Mouse (Mus musculus) MEL (cell line): ENCODE data around the gene Atxn2. TPM values are rescaled to one million over a fixed set of nuclear protein-coding genes. Genes with fewer than 3 reads are reported as not detected.

ENCODE experiments used
- DNase-seq: peaks from one replicate; pipeline ENCODE4 v3.0.0; 2011; ENCODE audit warnings: low read depth, low spot score
- H3K27ac ChIP-seq: 2 replicates; pipeline ENCODE4 v1.5.1; 2012; ENCODE audit warnings: low read depth, mild to moderate bottlenecking, control low read depth, low read length, moderate library complexity; ENCODE audit not compliant: control insufficient read depth
- H3K27me3 ChIP-seq, 2 experiments: fragments of 150-350 bp in 1 of 2; sonication (generic) in 1 of 2; 2 replicates each; pipeline ENCODE4 v1.6.1; 2012; ENCODE audit warnings: low read length in 2 of 2, mild to moderate bottlenecking in 2 of 2, improper control_type of control experiment in 1 of 2, moderate library complexity in 1 of 2; ENCODE audit not compliant: insufficient read depth in 2 of 2, control insufficient read depth in 1 of 2
- H3K36me3 ChIP-seq, 2 experiments: 2 replicates each; pipeline ENCODE4 v1.6.1; 2012 to 2014; ENCODE audit warnings: low read length in 2 of 2, improper control_type of control experiment in 1 of 2, inconsistent platforms in 1 of 2, mild to moderate bottlenecking in 1 of 2; ENCODE audit not compliant: insufficient read depth in 2 of 2, control insufficient read depth in 1 of 2
- H3K4me1 ChIP-seq, 2 experiments: fragments of 150-350 bp in 1 of 2; sonication (generic) in 1 of 2; 2 replicates each; pipeline ENCODE4 v1.6.1; 2012; ENCODE audit warnings: low read length in 2 of 2, improper control_type of control experiment in 1 of 2, mild to moderate bottlenecking in 1 of 2; ENCODE audit not compliant: insufficient read depth in 2 of 2, control insufficient read depth in 1 of 2
- H3K4me3 ChIP-seq, 2 experiments: fragments of 150-350 bp in 1 of 2; sonication (generic) in 1 of 2; 2 replicates each; pipeline ENCODE4 v1.5.1; 2012; ENCODE audit warnings: low read depth in 2 of 2, low read length in 2 of 2, mild to moderate bottlenecking in 2 of 2, moderate library complexity in 2 of 2, control low read depth in 1 of 2, improper control_type of control experiment in 1 of 2; ENCODE audit not compliant: control insufficient read depth in 1 of 2, insufficient read depth in 1 of 2
- H3K79me2 ChIP-seq: 2 replicates; pipeline ENCODE4 v1.6.1; 2012; ENCODE audit warnings: mild to moderate bottlenecking, low read length, moderate library complexity; ENCODE audit not compliant: control insufficient read depth, poor library complexity, insufficient read depth
- H3K9ac ChIP-seq: 2 replicates; pipeline ENCODE4 v1.6.1; 2012; ENCODE audit warnings: low read depth, mild to moderate bottlenecking, control low read depth, low read length, moderate library complexity; ENCODE audit not compliant: control insufficient read depth, poor library complexity, severe bottlenecking
- H3K9me3 ChIP-seq: fragments of 150-350 bp; sonication (generic); replicated peaks from 2 replicates; pipeline ENCODE4 v1.6.1; 2012; ENCODE audit warnings: mild to moderate bottlenecking, low read length, improper control_type of control experiment, moderate library complexity; ENCODE audit not compliant: insufficient read depth
- CHD1 ChIP-seq: IDR thresholded peaks from 2 replicates; pipeline ENCODE4 v1.6.1; 2012; ENCODE audit warnings: low read depth, mild to moderate bottlenecking, inconsistent platforms, low read length, improper control_type of control experiment
- CHD2 ChIP-seq: IDR thresholded peaks from 2 replicates; pipeline ENCODE4 v1.6.1; 2011; ENCODE audit warnings: low read length, improper control_type of control experiment
- ETS1 ChIP-seq: IDR thresholded peaks from 2 replicates; pipeline ENCODE4 v1.6.1; 2012; ENCODE audit warnings: low read depth, mild to moderate bottlenecking, inconsistent platforms, low read length, improper control_type of control experiment, moderate library complexity
- HCFC1 ChIP-seq: IDR thresholded peaks from 2 replicates; pipeline ENCODE4 v1.6.1; 2012; ENCODE audit warnings: low read depth, mild to moderate bottlenecking, inconsistent platforms, low read length, improper control_type of control experiment, moderate library complexity
- MAX ChIP-seq: IDR thresholded peaks from 2 replicates; pipeline ENCODE4 v1.6.1; 2011; ENCODE audit warnings: low read length, improper control_type of control experiment
- MAZ ChIP-seq: IDR thresholded peaks from 2 replicates; pipeline ENCODE4 v1.6.1; 2012; ENCODE audit warnings: low read depth, mild to moderate bottlenecking, inconsistent platforms, low read length, improper control_type of control experiment
- MEF2A ChIP-seq: IDR thresholded peaks from 2 replicates; pipeline ENCODE4 v1.6.1; 2014; ENCODE audit warnings: low read depth, mild to moderate bottlenecking, inconsistent platforms, low read length, improper control_type of control experiment; ENCODE audit not compliant: poor library complexity, insufficient replicate concordance, severe bottlenecking; ENCODE audit errors: extremely low read depth
- MYB ChIP-seq: IDR thresholded peaks from 2 replicates; pipeline ENCODE4 v1.6.1; 2011; ENCODE audit warnings: mild to moderate bottlenecking, low read depth, low read length, improper control_type of control experiment
- POLR2AphosphoS5 ChIP-seq: IDR thresholded peaks from 2 replicates; pipeline ENCODE4 v1.6.1; 2012; ENCODE audit warnings: low read depth, borderline replicate concordance, mild to moderate bottlenecking, inconsistent platforms, low read length, moderate library complexity, mixed read lengths
- SIN3A ChIP-seq: IDR thresholded peaks from 2 replicates; pipeline ENCODE4 v1.6.1; 2012; ENCODE audit warnings: low read length, improper control_type of control experiment, inconsistent platforms
- TAL1 ChIP-seq: IDR thresholded peaks from 2 replicates; pipeline ENCODE4 v1.6.1; 2012; ENCODE audit warnings: mild to moderate bottlenecking, inconsistent platforms, low read length, moderate library complexity, mixed read lengths
- TBP ChIP-seq: IDR thresholded peaks from 2 replicates; pipeline ENCODE4 v1.8.0; 2011; ENCODE audit warnings: low read depth, low read length, improper control_type of control experiment
- TCF12 ChIP-seq: IDR thresholded peaks from 2 replicates; pipeline ENCODE4 v1.6.1; 2014; ENCODE audit warnings: low read depth, mild to moderate bottlenecking, inconsistent platforms, low read length, improper control_type of control experiment, moderate library complexity
- USF1 ChIP-seq: IDR thresholded peaks from 2 replicates; pipeline ENCODE4 v1.6.1; 2014; ENCODE audit warnings: low read depth, mild to moderate bottlenecking, inconsistent platforms, low read length, improper control_type of control experiment, moderate library complexity
- ZNF384 ChIP-seq: IDR thresholded peaks from 2 replicates; pipeline ENCODE4 v1.6.1; 2012; ENCODE audit warnings: low read depth, mild to moderate bottlenecking, inconsistent platforms, low read length, improper control_type of control experiment
- polyA plus RNA-seq, 2 experiments: library from polyadenylated mRNA; stranded (reverse) in 1 of 2; unstranded in 1 of 2; fragments of >175 nt in 1 of 2; fragments of >200 nt in 1 of 2; gene quantifications; 2 replicates each; pipeline versions ENCODE4 v1.2.1 to v1.2.4; 2012; ENCODE audit warnings: low replicate concordance in 2 of 2, low read depth in 1 of 2; ENCODE audit not compliant: insufficient read length in 2 of 2, insufficient read depth in 1 of 2, missing spikeins in 1 of 2
- total RNA-seq: library from RNA; depleted of rRNA; stranded (reverse); fragments of 300-350 nt; gene quantifications from 2 replicates; pipeline ENCODE4 v1.2.3, GENCODE M21; 2012

The Atxn2 gene
- total and polyA plus RNA-seq, 3 experiments, result 16.3 to 476 (median 85.4) TPM

DNA sequence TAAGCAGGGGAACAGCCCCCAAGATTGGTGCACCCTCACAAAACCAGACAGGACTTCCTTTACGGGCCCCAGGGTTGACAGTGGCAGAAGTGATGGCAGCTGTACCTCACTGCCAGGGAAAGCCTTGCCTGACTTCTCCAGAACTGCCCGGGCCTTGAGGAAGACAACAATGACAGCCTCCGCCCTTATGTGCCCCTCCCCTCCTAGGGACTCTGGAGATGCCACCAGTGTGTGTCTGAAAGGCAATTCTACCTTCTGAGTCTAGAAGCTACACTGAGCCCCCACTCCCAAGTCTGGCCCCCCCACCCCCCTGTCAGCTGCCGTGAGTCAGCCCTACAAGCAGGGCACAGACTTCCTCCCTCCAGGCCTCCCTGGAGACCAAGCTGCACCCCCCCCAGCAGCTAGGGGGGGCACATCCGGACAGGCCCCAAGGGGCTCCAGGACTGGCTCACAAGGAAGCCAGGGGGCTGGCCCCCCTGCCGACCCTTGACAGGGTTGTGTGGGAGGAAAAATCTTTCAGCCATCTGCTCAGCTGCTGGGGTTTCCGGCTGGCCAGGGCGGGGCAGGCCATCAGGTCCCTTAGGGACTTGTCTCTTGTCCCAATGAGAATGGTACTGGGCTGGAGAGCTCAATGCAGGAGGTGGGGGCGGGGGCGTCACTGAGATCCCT is 122.6 kb downstream of the Atxn2 start:
- Histone ChIP-seq H3K4me1 (peaks cover 0 to 22% of the 10 kb centered on the region in 2 experiments; a peak in 3 of 4 replicates), H3K79me2 (peaks cover 63% of the 10 kb centered on the region), H3K36me3 (peaks cover 0 to 19% of the 10 kb centered on the region in 2 experiments; a peak in 2 of 4 replicates), H3K9ac (peak overlapping the region; percentile 1; the same call in 1 of the 2 replicates), H3K4me3 (no peak overlapping the region), H3K9me3 (no peaks in the 10 kb centered on the region), H3K27me3 (no peaks in the 10 kb centered on the region), H3K27ac (no peak overlapping the region)
- no peak for TF ChIP-seq POLR2AphosphoS5
- TF ChIP-seq MEF2A, result no peak
- TF ChIP-seq SIN3A, result no peak
- no peak for TF ChIP-seq MYB
- no peak for TF ChIP-seq TBP
- TF ChIP-seq HCFC1, result no peak
- TF ChIP-seq TAL1, result no peak
- no peak for TF ChIP-seq CHD1
- no peak for TF ChIP-seq MAX
- TF ChIP-seq TCF12, result no peak
- no peak for TF ChIP-seq ETS1
- no peak for TF ChIP-seq ZNF384
- no peak for TF ChIP-seq USF1
- no peak for TF ChIP-seq CHD2
- no peak for DNase-seq

DNA sequence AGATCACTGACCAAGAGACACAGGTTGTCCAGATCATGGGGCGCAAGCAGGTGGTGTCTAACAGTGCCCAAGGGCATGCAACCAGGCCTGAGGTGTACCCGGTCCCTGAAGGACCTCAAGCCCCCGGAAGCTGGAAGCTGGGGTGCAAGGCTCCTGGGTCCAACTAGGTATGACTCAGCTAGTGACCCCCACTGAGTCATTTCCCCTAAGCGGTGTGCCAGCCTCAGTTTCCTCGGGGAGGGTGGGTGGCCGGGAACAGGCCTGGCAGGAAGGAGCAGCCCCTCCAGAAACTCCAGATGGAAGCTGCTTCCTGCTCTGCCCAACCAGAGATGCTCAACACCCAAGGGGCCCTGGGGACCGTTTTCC is 123.1 kb downstream of the Atxn2 start:
- DNase-seq, result no peak
- H3K27me3 ChIP-seq, result no peaks in the 10 kb centered on the region
- peaks cover 63% of the 10 kb centered on the region for H3K79me2 ChIP-seq
- TF ChIP-seq MAZ, result no peak
- no peak for TF ChIP-seq USF1
- peak overlapping the region; percentile 1; the same call in 1 of the 2 replicates for H3K9ac ChIP-seq
- no peak overlapping the region for H3K27ac ChIP-seq
- H3K9me3 ChIP-seq, result no peaks in the 10 kb centered on the region
- H3K36me3 ChIP-seq, result peaks cover 0 to 19% of the 10 kb centered on the region in 2 experiments; a peak in 2 of 4 replicates
- peaks cover 0 to 26% of the 10 kb centered on the region in 2 experiments; a peak in 3 of 4 replicates for H3K4me1 ChIP-seq
- H3K4me3 ChIP-seq, result peak overlapping the region in 1 of 2 experiments; percentile 7; a peak in 1 of 4 replicates
